Mouse (Mus musculus): ENCODE data around the gene Psmc6.
A peak's percentile ranks its signal among the peaks of the same experiment; 100 is the strongest.

Gene Psmc6

DNA sequence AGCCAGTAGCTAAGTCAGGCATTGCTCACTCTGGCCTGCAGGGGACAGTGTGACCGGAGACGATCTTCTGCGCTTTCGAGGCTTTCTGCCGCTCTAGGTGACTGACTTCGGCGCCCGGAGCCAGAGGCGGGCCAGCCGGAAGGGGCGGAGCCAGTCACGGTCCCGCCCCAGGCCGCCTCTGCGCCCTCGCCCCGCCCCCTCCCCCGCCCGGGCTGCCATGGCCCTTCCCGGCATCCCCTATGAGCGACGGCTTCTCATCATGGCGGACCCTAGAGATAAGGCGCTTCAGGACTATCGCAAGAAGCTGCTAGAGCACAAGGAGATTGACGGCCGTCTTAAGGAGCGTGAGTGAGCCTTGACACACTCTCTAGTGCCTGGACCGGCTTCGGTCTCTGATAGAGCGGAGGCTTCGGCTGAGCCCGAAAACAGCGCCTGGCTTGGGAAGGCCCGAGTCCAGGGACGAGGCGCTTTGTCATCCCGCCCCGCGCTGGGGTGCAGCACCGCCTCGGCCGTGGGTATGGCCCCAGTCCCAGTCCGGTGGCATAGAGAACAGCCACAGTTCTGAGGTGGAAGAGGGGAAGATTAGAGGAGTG lies at the start of gene Psmc6:
Gene Psmc6, plus strand, starts transcription at position 200 of the 593 bp plus-strand sequence.
- DNase-seq (ENCODE audit: low spot score in 2 of 2), result peak; percentile 85 to 90

DNA sequence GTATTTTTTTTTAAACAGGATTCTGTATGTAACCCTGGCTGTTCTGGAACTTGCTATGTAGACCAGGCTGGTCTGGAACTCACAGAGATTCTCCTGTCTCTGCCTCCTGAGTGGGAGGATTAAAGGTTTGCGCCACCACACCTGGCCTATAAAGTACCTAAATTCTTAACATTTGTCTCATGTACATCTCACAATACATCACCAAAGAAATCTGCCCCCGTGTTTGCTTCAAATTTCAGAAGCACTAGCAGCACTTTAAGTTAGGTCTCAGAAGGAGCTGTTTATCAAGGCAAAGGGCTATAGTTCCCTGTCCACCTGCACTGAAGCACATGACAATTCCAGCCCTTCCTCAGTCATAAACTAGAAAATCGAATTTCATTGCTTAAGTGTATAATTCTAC lies 47.5 kb upstream of the Psmc6 start:
- DNase-seq (ENCODE audit: low spot score in 2 of 2), result no peak

DNA sequence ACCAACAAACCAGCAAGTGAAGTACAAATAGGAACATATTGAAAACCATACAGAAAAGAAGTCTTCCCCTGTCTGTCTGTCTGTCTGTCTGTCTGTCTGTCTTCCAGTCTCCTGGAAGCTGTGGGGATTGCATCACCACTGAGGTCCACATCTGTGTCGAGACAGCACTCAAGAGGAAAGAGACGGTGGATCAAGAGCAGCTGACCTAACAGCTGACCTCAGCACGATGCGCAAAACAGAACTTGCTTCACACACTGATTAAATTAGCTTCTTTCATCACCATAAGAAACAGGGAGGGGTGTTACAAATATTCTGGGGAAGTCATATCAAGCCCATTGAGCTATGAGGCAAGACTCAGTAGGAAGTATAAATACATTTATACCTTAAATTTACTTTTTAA lies 38.0 kb upstream of the Psmc6 start:
- DNase-seq (ENCODE audit: low spot score in 2 of 2), result no peak

DNA sequence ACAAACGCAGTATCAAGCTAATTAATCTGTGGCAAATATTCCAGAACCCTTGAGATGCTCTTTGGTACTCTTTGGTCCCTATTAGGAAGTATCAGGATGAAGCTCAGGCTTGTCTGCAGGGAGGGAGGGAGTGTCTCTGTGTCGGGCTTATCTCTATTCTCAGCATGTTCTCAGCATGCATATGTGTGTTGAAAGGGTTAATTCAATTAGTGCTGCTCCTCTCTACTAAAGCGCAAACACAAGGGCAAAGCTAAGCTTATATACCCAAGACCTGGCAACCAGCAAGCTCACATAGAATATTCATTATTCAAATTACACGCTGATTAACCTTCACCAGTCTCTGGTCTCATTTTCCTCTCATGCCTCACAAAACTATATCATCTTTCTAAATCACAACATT lies 25.6 kb upstream of the Psmc6 start:
- no peak for DNase-seq (ENCODE audit: low spot score in 2 of 2)

DNA sequence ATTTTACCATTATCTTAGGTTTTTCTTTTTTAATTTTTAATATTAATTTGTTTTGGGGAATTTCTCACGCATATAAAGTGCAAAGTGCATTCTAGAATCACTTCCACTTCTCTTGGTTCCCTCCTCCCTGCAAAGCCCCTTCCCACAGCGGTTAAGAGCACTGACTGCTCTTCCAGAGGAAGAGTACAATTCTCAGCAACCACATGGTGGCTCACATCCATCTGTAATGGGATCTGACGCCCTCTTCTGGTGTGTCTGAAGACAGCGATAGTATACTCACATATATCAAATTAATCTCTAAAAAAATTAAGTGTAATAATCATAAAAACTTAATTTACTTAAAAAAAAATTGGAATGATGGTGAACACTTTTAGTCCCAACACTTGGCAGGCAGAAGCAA lies 25.2 kb upstream of the Psmc6 start:
- no peak for DNase-seq (ENCODE audit: low spot score in 2 of 2)

DNA sequence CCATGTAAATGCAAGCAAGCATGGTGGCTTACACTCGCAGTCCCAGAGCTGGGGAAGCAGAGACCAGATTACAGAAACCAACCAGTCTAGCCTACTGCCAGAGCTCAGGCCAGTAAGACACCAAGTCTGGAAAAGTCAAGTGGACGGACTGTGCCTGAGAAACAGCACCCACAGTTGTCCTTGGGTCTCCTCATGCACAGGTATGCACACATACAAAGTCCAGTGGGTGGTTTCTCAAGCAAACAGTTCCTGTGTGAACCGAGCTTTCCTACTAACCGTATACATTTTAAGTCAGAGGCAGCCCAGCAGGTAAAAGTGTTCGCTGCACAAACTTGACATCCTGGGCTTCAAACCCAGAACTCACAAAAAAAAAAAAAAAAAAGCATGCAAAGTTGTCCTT lies 23.7 kb upstream of the Psmc6 start:
- no peak for DNase-seq (ENCODE audit: low spot score in 2 of 2)

DNA sequence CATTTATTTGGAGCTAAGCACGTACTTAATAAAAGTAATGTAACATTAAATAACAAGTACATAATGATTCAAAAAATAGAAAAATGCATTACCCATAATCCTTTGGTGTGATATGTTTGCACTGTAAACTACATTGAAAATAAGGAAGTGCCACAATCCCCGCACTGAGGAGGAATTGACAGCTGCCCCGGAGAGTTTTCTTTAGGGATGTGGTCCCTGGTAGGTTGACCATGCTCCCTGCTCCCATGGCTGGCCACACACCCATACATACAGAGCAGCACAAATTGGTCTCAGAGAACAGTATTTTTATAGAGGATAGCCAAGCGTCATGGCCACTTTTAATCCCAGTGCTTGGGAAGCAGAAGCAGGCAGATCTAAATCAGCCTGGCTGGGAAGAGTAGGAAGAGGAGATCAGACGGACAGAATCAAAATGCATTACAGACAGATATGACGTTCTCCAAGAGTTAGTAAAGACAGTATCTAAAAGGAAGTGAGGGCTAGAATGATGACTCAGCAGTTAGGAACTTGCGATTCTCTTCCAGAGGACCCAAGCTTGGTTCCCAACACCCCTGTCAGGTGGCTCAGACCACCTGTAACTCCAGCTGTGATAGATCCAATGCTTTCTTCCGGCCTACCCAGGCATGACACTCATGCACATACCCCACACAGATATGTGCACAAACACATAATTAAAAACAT lies 21.8 kb upstream of the Psmc6 start:
- DNase-seq (ENCODE audit: low spot score in 2 of 2), result no peak

DNA sequence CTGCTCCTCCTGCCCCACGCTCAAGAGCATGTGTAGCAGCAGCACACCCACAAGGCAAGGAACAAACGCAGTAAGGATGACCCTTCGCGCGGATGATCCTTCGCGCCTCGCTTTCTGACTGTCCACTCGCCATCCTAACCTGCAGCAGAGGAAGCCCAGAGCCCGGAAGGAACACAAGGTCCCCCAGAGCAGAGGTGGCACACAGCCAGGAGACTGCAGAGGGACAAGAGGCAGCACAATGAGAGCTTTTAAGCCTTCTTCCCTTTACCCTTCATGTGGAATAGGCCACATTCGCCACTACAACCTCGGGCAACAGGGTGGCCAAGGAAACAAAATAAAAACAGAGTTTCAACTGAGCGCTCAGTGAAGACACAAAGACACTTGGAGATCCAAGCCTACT lies 19.9 kb upstream of the Psmc6 start:
- no peak for DNase-seq (ENCODE audit: low spot score in 2 of 2)

DNA sequence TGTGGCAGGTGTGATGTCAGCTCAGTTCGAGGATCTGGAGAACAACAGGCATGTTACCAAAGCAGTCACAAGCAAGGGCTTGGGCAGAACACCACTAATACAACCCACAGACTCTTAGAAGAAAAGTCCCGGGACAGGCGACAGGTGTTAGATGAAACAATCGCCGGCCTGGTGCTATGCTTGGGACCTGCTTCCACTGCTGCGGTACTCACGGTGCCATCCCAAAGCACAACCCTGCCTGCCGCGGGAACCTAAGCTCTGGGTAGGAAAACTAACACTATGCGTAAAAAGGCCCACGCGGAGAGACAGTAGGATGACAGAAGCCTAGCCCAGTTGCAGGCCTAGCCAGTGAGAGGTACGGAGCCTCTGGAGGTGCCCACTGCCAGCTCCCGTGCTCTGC lies 19.5 kb upstream of the Psmc6 start:
- no peak for DNase-seq (ENCODE audit: low spot score in 2 of 2)

DNA sequence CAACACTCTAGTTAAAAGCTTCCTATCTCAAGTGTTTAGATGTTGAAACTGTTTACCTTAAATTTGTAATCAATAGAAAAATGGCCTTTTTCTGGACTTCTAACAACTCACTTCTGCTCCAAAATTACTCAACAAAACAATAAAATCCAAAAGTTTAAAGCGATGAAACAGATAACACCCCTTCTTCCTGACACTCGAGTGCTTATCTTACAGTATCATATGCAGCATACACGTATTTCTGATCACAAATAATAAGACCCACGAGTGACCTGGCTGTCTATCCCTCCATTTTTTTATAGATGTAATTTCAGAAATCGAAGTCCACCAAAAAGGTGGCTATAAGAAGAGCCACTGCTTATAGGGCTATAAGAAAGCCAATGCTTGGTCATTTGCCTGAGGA lies 12.7 kb upstream of the Psmc6 start:
- DNase-seq (ENCODE audit: low spot score in 2 of 2), result no peak

DNA sequence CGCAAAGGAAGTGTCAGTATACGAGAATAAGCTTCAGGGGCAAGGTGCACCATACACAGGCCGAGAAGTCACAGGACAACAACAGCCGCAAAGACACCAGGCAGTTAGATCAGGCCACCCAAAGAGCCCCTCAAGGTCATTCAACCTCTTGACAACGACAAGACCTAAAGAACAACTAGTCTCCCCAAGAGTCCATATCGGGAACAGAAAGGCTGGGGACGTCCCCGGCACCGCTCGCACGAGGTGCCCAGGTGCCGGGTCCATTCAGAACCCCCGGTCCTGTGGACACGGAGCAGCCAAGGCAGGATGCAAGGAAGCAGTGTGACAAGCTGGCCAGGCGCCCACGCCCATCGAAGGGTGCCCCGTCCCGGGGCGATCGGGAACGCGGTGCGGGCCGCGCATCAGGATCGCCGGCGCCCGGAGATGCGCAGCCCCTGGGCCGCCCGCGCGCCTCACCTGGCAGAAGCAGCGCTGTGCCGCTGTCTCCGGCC lies 11.6 kb upstream of the Psmc6 start:
- peak in 1 of 2 experiments; percentile 21 for DNase-seq (ENCODE audit: low spot score in 2 of 2)

DNA sequence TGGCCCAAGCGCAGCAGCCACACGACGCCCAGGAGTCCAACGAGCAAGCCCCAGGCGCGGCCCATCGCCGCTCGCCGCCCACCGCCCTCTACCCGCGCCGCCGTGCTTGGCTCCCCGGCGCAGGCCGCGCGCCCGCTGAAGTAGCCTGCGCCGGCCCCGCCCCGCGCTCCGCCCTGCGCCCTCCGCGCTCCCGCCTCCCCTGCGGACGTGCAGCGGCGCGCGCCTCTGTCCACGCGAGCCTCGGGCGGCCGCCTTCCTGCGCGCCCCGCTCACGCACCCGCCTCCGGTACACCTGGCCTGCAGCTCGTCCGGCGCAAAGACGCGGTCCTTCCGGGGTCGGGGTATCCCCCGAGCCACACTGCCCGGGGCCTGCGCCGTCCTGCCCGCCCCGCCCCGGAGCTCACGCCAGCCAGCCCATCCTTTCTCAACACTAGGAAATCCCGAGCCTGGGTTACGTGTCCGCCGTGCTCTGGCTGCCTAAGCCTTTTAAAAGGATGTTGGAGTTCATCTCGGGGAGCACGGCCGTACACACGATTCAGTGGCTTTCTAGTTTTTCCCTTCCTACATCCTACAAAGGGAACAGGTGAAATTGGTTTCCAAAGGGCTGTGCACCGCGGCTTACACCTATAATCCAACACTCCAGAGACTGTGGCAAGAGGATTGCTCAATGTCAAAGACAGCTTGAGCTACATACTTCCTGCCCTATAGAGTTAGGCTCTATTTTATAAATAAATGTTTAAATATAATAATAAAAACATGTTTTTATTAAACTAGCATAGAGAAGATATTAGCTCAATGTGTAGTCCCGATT lies 11.0 kb upstream of the Psmc6 start, which contains the start of gene Ero1l:
Gene Ero1l, minus strand, starts transcription at position 346 of the 811 bp plus-strand sequence.
- peak; percentile 59 to 84 for DNase-seq (ENCODE audit: low spot score in 2 of 2)

DNA sequence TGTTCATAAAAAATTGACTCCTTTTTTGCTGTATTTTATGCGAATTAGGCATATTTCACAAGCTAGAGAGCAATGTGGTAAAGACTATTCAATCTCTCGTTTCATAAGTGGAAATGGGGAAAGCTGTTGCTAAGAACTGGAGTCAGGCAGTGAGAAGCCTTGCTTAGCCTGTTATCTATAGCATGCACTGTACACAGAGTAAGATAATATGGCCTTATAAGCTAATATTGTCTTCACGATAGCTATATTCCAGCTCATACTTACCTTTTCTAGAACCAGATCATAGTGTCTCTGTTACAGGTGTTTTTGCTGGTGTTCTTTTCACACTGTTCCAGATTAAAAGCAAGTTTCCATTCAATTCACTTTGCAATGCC lies 10.4 kb upstream of the Psmc6 start:
- no peak for DNase-seq (ENCODE audit: low spot score in 2 of 2)

DNA sequence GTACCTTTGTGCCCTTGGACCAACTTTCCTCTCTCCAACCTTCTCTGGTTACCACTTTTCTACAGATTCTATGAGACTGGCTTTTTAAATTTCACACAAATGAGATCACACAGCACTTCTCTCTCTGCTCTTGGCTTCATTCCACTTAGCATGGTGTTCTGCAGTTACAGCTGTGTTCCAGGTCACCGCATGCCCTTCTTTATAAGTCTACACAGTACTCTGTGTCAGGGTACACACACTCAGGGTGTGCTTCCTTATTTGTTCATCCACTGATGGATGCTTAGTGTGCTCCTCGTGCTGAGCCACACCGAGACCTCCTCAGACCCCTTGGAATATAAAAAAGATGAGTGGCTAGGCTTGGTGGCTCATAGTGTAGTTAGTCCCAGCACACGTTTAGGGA lies 9.5 kb upstream of the Psmc6 start:
- DNase-seq (ENCODE audit: low spot score in 2 of 2), result no peak

DNA sequence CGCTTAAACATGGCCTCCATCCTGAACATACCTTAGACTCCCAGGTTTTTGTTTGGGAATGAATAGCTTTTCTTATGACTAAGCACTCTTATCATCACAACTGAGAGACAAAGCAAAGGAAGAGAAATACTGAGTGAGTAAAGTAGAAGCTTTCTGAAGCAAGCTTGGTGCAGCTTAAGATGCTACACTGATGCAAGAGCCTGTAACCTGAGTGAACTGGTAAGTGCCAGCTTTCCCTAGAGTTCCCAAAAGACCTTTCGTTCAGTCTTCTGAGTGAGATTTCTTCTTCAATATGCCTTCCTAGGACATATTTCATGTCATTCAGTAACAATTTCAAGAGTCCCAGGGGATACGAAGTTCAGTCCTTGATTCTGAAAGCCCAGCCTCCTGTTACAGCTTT lies 8.5 kb upstream of the Psmc6 start:
- DNase-seq (ENCODE audit: low spot score in 2 of 2), result no peak

DNA sequence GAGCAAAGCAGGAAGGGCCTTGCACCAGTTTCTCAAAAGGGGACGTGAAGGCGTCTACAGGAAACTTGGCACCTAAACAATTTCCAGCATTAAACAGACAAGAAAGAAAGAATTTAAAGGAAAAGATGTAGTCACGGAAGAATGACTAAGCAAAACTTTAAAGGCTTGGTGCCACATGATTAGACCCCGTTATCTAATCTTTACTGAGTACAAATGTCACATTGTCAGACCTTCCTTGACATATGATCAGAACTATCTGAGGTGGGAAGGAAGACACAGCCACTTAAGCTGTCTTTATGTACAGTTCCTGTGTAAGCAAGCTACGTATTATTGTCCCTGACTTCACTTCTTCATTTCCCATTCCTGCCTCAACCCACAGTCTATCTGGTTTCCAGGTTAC lies 8.0 kb upstream of the Psmc6 start:
- DNase-seq (ENCODE audit: low spot score in 2 of 2), result no peak

DNA sequence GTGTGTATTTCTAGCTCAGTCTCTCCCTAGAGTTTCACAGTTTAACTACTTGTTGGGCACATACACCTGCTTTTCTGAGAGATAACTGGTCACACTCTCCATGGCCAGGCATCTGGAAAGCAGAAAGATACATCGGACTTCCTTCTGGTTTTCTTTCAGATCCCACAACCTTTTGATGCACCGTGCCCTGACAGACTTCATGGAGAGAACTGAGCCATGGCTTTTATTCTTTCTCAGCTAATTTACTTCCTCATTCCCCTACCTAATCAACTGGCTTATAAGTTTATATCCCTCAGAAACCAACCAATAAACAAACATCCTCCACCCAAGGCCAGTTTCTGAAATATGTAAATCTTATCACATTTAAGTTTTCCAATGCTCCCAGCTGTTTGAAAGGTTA lies 7.1 kb upstream of the Psmc6 start:
- DNase-seq (ENCODE audit: low spot score in 2 of 2), result no peak

DNA sequence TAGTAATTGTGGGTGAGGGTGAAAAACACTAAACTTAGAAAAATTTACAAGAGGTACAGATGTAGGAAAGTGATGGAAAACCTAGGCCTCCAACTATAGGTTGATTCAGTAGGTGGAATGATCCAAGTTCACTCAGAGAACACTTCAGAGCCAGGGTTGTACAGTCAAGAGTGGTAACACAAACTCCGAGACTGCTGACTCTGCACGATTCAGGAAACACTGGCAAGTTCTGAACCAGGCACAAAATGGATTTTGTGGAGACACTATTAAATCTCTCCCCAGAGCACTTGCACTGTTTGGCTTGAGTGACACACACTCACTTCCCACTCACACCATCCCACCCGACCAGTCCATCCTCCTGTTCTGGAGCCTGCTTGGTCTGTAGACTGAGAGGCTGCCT lies 6.3 kb upstream of the Psmc6 start:
- no peak for DNase-seq (ENCODE audit: low spot score in 2 of 2)

DNA sequence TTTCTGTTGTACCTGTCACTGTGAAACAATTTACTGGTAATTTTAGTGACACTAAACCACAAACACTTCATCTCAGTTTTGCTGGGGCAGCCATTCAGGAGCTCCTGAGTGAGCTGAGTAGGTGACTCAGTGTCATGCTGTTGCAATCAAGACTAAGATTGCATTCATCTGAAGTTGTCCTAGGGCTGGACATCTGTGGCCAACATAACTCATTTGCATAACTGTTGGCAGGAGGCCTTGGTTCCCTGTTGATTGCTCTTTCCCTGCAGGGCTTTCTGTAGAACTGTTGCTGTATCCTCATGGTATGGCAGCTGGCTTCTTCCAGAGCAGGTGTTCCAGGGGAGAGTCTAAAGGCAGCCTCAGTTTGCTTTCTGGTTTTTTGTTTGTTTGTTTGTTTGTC lies 4.1 kb upstream of the Psmc6 start:
- no peak for DNase-seq (ENCODE audit: low spot score in 2 of 2)

DNA sequence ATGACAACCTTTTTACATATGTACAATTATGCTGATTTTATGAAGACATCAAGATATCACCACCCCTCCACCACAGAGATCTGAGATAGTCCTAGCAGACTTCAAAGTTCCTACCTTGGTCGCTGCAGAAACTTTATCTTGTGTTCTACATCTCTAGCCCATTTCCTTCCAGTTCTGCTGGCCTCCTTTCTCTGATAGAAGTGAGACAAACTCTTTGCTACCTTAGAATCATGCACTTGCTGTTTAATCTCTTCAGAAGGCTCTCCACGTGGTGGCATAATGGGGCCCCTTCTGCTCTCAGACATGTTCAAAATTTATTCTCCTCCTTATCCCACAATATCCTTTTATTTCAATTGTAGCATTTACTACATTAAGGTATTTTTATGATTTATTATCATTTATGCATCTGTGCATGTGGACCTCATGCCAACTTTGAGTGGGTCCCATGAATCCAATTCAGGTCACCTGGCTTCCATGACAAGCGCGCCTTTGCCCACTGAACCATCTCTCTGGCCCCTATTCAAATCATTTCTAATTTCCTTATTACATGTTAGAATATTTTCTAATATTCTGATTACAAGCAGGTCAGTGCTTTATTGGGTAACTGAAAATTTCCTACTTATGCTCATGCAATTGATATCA lies 1.4 kb upstream of the Psmc6 start:
- DNase-seq (ENCODE audit: low spot score in 2 of 2), result no peak

DNA sequence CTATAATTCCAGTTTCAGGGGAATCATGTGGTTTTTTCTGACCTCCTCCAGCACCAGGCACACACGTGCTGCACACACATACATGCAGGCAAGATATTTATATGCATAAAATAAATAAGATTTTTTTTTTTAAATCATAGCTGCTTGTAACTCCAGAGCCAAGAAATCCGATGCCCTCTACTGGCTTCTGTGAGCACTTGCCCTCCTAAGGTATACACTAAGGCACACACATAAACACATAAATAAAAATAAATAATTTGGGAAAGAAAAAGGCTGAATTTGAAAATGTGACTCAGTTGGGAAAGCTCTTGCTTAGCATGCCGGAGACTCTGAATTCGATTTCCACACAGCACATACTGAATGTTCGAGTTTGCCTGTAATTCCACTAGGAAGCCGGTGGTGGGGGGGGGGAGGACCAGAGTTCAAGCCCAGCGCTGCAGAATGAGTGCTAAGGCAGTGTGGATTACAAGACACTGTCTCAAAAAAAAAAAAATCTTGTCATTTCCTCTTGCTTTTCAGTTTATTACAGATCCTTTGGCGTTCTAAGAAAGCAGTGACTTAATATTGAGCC lies 485 bp upstream of the Psmc6 start:
- no peak for DNase-seq (ENCODE audit: low spot score in 2 of 2)
